Mouse (Mus musculus) cerebellum, adult 2 months (tissue): ENCODE results near the gene Asic1. TPM values are rescaled to one million over a fixed set of nuclear protein-coding genes. Genes with fewer than 3 reads are reported as not detected.
"Not testable (repeated sequence)": the region's sequence is repeated elsewhere in the genome, so short reads cannot be mapped to it uniquely, and the experiment has no call there.

Experiments
- DNase-seq, 2 experiments: peaks; one replicate each; pipeline ENCODE4 v3.0.0; 2021
- H3K27ac ChIP-seq: fragments of 200-500 bp; 2 replicates; pipeline ENCODE4 v1.5.1; 2012; ENCODE audit warnings: low read length, control low read depth, inconsistent platforms; ENCODE audit not compliant: insufficient read depth
- H3K27me3 ChIP-seq: fragments of 200-500 bp; 2 replicates; pipeline ENCODE4 v1.6.1; 2012; ENCODE audit warnings: inconsistent platforms, mild to moderate bottlenecking, low read length, moderate library complexity; ENCODE audit not compliant: control insufficient read depth, insufficient read depth
- H3K4me1 ChIP-seq: fragments of 200-500 bp; 2 replicates; pipeline ENCODE4 v1.6.1; 2011; ENCODE audit warnings: low read length; ENCODE audit not compliant: control insufficient read depth, insufficient read depth
- H3K4me3 ChIP-seq: fragments of 200-500 bp; replicated peaks from 2 replicates; pipeline ENCODE3; 2011; ENCODE audit warnings: mild to moderate bottlenecking, low read depth, low read length, control low read depth; ENCODE audit not compliant: insufficient read depth
- CTCF ChIP-seq: fragments of 200-500 bp; IDR thresholded peaks from 2 replicates; pipeline ENCODE4 v1.5.1; 2011; ENCODE audit warnings: low read depth, mild to moderate bottlenecking, control low read depth, low read length, moderate library complexity, borderline replicate concordance; ENCODE audit not compliant: insufficient read depth
- POLR2A ChIP-seq: fragments of 200-500 bp; IDR thresholded peaks from 2 replicates; pipeline ENCODE4 v1.6.1; 2011; ENCODE audit warnings: low read length, control low read depth, borderline replicate concordance; ENCODE audit not compliant: insufficient read depth
- WGBS: fragments of 180-500 bp; shearing (Covaris S2); methylation state at CpG from one replicate; pipeline ENCODE4 v1.1.7; 2018; 5-methylcytosine and 5-hydroxymethylcytosine counted together
- polyA plus RNA-seq: library from polyadenylated mRNA; depleted of rRNA; stranded (reverse); fragments of >200 nt; gene quantifications from 2 replicates; pipeline ENCODE4 v1.2.3, GENCODE M21; 2012

The Asic1 gene
- polyA plus RNA-seq, 1 experiment: 102 TPM

- no peak for DNase-seq
- WGBS: 68% methylated on average over 8 of the region's 8 CpGs
- H3K4me3 ChIP-seq: no peak overlapping the region
- H3K4me1 ChIP-seq: peaks cover 61% of the 10 kb centered on the region
- H3K27ac ChIP-seq: peak overlapping the region; percentile 23; the same call in 1 of the 2 replicates
- no peak for TF ChIP-seq POLR2A
- no peak for TF ChIP-seq CTCF
- H3K27me3 ChIP-seq: no peaks in the 10 kb centered on the region
These were observed 49.7 kb downstream of the Asic1 start for GRCm38 (mm10) chr15:99719865-99720264.

GRCm38 (mm10) chr15:99721921-99722743 is 52.0 kb downstream of the Asic1 start:
- peaks cover 39% of the 10 kb centered on the region for H3K4me1 ChIP-seq
- DNase-seq: peak in 1 of 2 experiments; percentile 32
- WGBS: 84% methylated on average over 25 of the region's 25 CpGs

GRCm38 (mm10) chr15:99723120-99723514 is 52.9 kb downstream of the Asic1 start:
- Histone ChIP-seq H3K4me1 (peaks cover 33% of the 10 kb centered on the region), H3K4me3 (no peak overlapping the region), H3K27me3 (no peaks in the 10 kb centered on the region), H3K27ac (peak overlapping the region; percentile 91)
- WGBS: 51% methylated on average over 10 of the region's 10 CpGs
- peak in 1 of 2 experiments; percentile 43 for DNase-seq
- TF ChIP-seq CTCF (no peak), POLR2A (no peak)

More at GRCm38 (mm10) chr15:99721921-99722743, 52.0 kb downstream of the Asic1 start:
- Histone ChIP-seq H3K27ac (no peak overlapping the region), H3K27me3 (no peaks in the 10 kb centered on the region), H3K4me3 (no peak overlapping the region)
- TF ChIP-seq POLR2A (no peak), CTCF (no peak)

DNA sequence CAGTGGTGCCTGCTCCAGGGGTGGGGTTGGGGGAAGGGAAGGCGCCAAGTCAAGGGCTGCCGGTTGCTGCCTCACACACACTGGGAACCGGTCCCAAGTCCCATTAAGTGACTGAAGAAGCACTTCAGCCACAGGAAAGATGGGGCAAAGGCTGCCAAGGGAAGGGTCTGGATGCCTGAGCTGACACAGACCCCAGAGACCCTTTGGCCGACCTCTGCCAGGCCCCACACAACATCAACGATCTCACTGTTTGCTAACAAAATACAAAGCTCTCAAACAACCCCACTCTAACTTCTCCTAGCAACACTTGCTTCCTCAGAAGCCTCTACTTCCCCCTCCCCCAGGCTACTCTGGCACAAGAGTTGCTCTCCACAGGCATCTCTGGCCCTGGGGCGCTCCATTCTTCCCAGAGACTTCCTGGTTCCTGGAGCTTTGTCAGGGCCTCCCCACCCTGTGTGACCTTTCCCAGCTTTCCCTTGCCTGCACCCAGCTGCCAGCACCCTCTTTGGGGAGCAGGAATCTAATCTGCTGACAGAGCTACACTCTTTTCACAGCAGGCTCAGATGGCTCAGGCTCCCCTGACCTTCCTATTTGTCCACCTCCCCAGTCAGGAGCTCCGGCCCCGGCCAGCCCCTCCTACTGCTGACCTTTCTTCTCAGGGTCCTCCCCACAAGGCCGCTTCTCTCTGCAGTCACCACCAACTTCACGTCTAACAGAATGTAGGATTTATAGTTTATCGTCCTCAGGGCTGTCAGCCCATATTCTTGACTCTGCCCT is 53.5 kb downstream of the Asic1 start:
- peak; percentile 62 to 69 for DNase-seq
- no peak overlapping the region for H3K4me3 ChIP-seq
- peaks cover 30% of the 10 kb centered on the region for H3K4me1 ChIP-seq
- TF ChIP-seq CTCF: no peak
- 18% methylated on average over 11 of the region's 11 CpGs for WGBS
- peak overlapping the region; percentile 91 for H3K27ac ChIP-seq
- no peaks in the 10 kb centered on the region for H3K27me3 ChIP-seq

DNA sequence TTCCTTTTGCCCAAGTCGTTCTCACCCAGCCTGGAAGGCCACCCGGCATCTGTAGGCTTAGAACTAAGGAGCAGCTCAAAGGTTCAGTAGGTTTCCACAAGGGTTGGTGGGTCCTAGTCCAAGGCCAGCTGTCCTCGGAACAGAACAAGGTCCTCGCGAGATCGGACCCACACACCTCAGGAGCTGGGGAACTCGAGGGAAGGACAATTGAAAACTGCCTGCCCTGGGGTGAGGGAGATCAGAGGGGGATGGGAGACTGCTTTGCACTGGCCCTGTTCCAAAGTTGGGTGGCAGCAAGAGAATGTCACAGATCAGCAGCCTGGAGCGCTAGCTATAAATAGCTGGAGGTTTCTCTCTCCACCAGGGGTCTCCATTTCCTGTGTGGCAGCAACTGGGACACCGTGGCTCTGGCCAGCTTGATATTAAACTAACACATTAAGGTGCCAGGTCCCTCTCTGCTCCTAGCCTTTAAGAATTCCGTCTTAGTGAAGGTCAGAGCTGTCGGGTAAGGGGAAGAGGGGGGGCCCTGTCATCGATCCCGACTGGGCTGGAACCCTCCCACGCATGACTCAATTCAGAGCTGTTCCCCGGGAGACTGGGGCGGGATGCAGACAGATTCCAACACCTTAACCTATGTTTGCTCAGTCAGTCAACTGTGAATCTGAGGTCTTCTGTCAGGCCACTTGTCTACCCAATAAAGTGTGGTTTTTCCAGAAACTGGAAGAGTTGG is 54.3 kb downstream of the Asic1 start:
- peak; percentile 73 to 75 for DNase-seq
- 6% methylated on average over 16 of the region's 16 CpGs for WGBS
- Histone ChIP-seq H3K27me3 (no peaks in the 10 kb centered on the region), H3K4me3 (peak overlapping the region; percentile 74), H3K27ac (peak overlapping the region; percentile 91), H3K4me1 (peaks cover 26% of the 10 kb centered on the region)
- TF ChIP-seq CTCF (no peak; the same call in 1 of the 2 replicates), POLR2A (0 out of 2 replicates have a peak, but pooled peaks have one; percentile 15)

DNA sequence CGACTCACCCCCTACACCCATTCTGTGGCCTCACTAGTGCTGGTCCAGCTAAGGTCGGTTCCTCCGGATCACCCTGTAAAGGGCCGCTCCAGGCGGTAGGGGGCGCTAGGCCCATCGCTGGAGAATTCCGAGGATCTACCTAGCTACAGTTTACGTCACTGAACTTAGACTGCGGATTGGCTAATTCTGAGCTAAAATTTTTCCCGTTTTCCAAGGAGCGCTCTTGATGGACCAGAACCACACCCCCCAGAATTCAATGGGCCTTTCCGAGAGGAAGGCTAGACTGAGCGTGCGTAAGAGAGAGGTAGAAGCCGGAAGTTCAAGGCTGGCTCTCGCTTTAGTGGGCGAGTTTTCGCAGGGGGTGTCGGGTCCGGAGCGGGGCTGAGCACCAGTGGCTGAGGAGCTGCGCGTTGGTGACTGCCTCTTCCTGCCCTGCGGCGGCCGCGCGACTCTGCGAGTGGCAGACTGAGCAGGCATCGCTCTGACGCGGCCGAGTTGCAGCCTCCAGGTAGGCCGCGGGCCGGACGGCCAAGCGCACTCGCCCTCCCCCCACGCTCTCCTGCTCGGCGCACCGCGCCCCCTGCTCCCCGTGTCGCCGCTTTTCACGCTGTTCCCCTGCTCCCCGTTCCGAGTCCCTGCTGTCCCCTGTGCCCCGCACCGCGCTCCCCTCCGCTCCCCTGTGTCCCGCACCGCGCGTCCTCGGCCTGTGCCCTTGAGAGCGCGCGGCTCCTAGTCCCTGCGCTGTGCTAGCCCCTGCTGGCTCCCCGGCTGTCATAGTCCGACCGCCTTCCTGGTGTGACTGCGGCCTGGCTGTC is 55.4 kb downstream of the Asic1 start, which contains the start of gene Cox14:
Gene Cox14, plus strand, starts transcription at position 278 of the 815 bp plus-strand sequence.
- peak; percentile 98 for DNase-seq
- under 1% methylated on average over 67 of the region's 68 CpGs for WGBS
- Histone ChIP-seq H3K4me3 (peak within 1 kb of the TSS; percentile 80), H3K27ac (peak within 1 kb of the TSS; percentile 91), H3K4me1 (peaks cover 25% of the 10 kb centered on the region), H3K27me3 (no peaks in the 10 kb centered on the region)
- peak; percentile 90 for TF ChIP-seq CTCF
- TF ChIP-seq POLR2A: peak; percentile 81

GRCm38 (mm10) chr15:99726549-99726948 is 56.4 kb downstream of the Asic1 start:
- TF ChIP-seq CTCF (no peak), POLR2A (no peak)
- H3K27me3 ChIP-seq: no peaks in the 10 kb centered on the region
- peak overlapping the region; percentile 80 for H3K4me3 ChIP-seq
- WGBS: 49% methylated on average over 2 of the region's 2 CpGs
- no peak overlapping the region for H3K27ac ChIP-seq
- DNase-seq: no peak
- H3K4me1 ChIP-seq: peaks cover 22% of the 10 kb centered on the region

DNA sequence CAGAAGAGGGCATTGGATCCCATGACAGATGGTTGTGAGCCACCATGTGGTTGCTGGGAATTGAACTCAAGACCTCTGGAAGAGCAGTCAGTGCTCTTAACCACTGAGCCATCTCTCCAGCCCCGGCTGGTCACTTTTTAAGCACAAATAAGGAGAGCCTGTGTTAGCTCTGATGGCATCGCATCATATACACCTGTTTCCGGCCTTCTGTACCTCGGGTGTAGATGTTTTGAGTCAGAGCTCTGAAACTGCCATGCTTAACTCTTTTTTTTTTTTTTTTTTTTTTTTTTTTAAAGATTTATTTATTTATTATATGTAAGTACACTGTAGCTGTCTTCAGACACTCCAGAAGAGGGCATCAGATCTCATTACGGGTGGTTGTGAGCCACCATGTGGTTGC is 56.9 kb downstream of the Asic1 start:
- not testable (repeated sequence) for H3K4me3 ChIP-seq, H3K27ac ChIP-seq, DNase-seq, H3K27me3 ChIP-seq
- peaks cover 22% of the 10 kb centered on the region for H3K4me1 ChIP-seq
- 73% methylated on average over 5 of the region's 5 CpGs for WGBS
